Mouse (Mus musculus): ENCODE measurements at regions not wholly inside any gene's neighbourhood (a gene's known extent, or its start where the extent isn't known, plus 50 kb on each side); places are given as distances from the start of the nearest gene placed in this dataset.
"Not testable (repeated sequence)": the region's sequence is repeated elsewhere in the genome, so short reads cannot be mapped to it uniquely, and the experiment has no call there.

DNA sequence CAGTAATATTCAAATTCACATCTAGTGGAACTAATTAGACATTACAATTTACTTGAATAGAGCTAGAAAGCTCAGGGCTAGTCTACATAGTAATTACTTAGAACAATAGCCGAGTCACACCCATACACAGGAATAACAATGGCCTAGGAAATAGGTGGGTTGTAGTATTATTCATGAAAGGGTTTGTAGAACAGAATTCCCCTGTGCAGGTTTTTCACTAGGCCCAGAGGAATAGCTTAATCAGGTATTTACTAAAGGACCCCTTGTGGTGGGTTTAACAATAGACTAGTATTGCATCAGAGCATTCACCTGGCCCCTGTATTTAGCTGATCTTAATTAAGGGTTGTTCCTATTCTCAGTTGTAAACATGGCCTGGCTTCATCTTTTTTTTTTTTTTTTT lies 297.9 kb downstream of the Lrrc3b start:
- ATAC-seq (ENCODE audit: borderline replicate concordance, extremely low read depth, low FRiP score, low TSS enrichment); H3K4me2 ChIP-seq; H3K4me1 ChIP-seq; H3K36me3 ChIP-seq; H3K27me3 ChIP-seq; H3K9ac ChIP-seq; H3K9me3 ChIP-seq; H3K27ac ChIP-seq; H3K4me3 ChIP-seq: not testable (repeated sequence)
- WGBS, result 86% methylated on average over 1 of the region's 1 CpGs

DNA sequence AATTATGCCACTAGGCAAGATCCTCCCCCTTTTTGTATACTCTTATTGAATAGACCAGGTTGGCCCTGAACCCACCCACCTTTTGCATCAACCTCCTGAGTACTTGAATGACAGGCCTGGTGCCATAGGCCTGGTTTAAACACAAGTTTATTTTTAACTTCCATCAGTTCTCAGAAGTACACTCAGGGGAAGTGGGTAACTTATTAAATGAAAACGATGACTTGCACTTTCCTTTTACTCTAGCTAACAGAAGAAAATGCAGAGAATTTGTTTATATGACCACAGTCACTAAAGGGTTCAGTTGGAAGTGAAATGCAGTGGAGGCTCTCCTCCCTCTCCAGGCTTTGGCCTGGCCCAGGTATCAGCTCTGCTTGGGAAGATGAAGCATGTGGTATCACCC lies 295.9 kb downstream of the Lrrc3b start:
- no peaks in the 10 kb centered on the region for H3K36me3 ChIP-seq
- no peak overlapping the region for H3K4me2 ChIP-seq
- no peaks in the 10 kb centered on the region for H3K27me3 ChIP-seq
- WGBS, result 63% methylated on average over 1 of the region's 1 CpGs
- no peak overlapping the region for H3K27ac ChIP-seq
- no peaks in the 10 kb centered on the region for H3K4me1 ChIP-seq
- ATAC-seq (ENCODE audit: borderline replicate concordance, extremely low read depth, low FRiP score, low TSS enrichment), result no peak
- no peaks in the 10 kb centered on the region for H3K9me3 ChIP-seq
- no peak overlapping the region for H3K9ac ChIP-seq
- no peak overlapping the region for H3K4me3 ChIP-seq

DNA sequence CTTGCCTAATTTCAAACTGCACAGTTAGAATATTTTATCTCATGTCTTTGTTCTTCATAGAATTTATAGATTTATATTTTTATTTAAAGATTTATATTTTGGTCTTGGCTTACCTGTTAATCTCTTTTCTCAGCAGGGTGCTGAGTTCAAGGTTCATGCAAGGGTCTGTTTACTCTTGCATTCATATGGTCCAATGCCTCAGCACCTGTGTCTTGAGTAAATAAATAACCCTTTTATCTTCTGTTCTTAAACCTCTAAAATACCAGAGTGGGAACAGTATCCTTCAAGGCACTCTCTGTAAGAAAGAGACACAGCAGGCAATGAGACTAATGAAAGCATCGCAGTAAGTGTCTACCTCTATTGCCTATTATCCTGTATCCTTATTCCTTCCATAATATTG lies 290.3 kb downstream of the Lrrc3b start:
- H3K9me3 ChIP-seq, result no peaks in the 10 kb centered on the region
- WGBS, result 92% methylated on average over 1 of the region's 1 CpGs
- no peak overlapping the region for H3K4me2 ChIP-seq
- no peak for ATAC-seq (ENCODE audit: borderline replicate concordance, extremely low read depth, low FRiP score, low TSS enrichment)
- no peaks in the 10 kb centered on the region for H3K27me3 ChIP-seq
- no peaks in the 10 kb centered on the region for H3K4me1 ChIP-seq
- H3K4me3 ChIP-seq, result no peak overlapping the region
- no peak overlapping the region for H3K27ac ChIP-seq
- H3K36me3 ChIP-seq, result no peaks in the 10 kb centered on the region
- no peak overlapping the region for H3K9ac ChIP-seq

All from lung, embryonic 15.5 days (tissue).